Mouse (Mus musculus) monocyte, adult 5-6 weeks (primary cell): ENCODE data around the gene Cflar. TPM values are rescaled to one million over a fixed set of nuclear protein-coding genes. Genes with fewer than 3 reads are reported as not detected.
"Not testable (repeated sequence)": the region's sequence is repeated elsewhere in the genome, so short reads cannot be mapped to it uniquely, and the experiment has no call there.

Experiments
- ATAC-seq: fragments of 153-309, 156-312 bp; replicated peaks from 2 replicates; pipeline ENCODE4 v1.8.0; 2017; ENCODE audit warnings: mild to moderate bottlenecking; ENCODE audit not compliant: low TSS enrichment, insufficient number of reproducible peaks, severe bottlenecking, poor library complexity, low FRiP score
- total RNA-seq: library from RNA; stranded (forward); fragments of 200-1000, 200-491, 200-594 nt; gene quantifications from 3 replicates; pipeline ENCODE4 v1.2.3, GENCODE M21; 2017

Cflar gene
- total RNA-seq, 1 experiment from 2014 or later, result 128 TPM

GRCm38 (mm10) chr1:58762576-58762975 lies 51.3 kb downstream of the Cflar start:
- no peak for ATAC-seq

- not testable (repeated sequence) for ATAC-seq
These were observed 55.1 kb downstream of the Cflar start for GRCm38 (mm10) chr1:58766446-58766845.

GRCm38 (mm10) chr1:58769136-58769535 lies 57.8 kb downstream of the Cflar start:
- ATAC-seq, result no peak

GRCm38 (mm10) chr1:58769701-58770100 lies 58.4 kb downstream of the Cflar start:
- ATAC-seq, result no peak

- ATAC-seq, result peak; percentile 73
These were observed 58.9 kb downstream of the Cflar start for GRCm38 (mm10) chr1:58770111-58770720.

- no peak for ATAC-seq
These were observed 60.8 kb downstream of the Cflar start for GRCm38 (mm10) chr1:58772084-58772483.

- ATAC-seq, result no peak
These were observed 62.0 kb downstream of the Cflar start for GRCm38 (mm10) chr1:58773280-58773679.

GRCm38 (mm10) chr1:58773905-58774304 lies 62.6 kb downstream of the Cflar start:
- ATAC-seq, result peak; percentile 33; the same call in 1 of the 2 replicates

GRCm38 (mm10) chr1:58775361-58775760 lies 64.1 kb downstream of the Cflar start:
- ATAC-seq, result no peak

- no peak for ATAC-seq
These were observed 66.3 kb downstream of the Cflar start for GRCm38 (mm10) chr1:58777583-58777982.

- ATAC-seq, result no peak
These were observed 66.9 kb downstream of the Cflar start for GRCm38 (mm10) chr1:58778226-58778625.

- no peak for ATAC-seq
These were observed 75.0 kb downstream of the Cflar start for GRCm38 (mm10) chr1:58786276-58786675.

GRCm38 (mm10) chr1:58788410-58788809 lies 77.1 kb downstream of the Cflar start:
- ATAC-seq, result no peak

GRCm38 (mm10) chr1:58794705-58795104 lies 83.4 kb downstream of the Cflar start:
- no peak for ATAC-seq

GRCm38 (mm10) chr1:58795291-58796058 lies 84.2 kb downstream of the Cflar start, which contains the start of gene Casp8:
Casp8 (plus strand) TSS chr1:58795374.
- peak; percentile 92 for ATAC-seq

GRCm38 (mm10) chr1:58796059-58796363 lies 84.7 kb downstream of the Cflar start:
- ATAC-seq, result no peak; the same call in 1 of the 2 replicates

GRCm38 (mm10) chr1:58796853-58797252 lies 85.5 kb downstream of the Cflar start:
- ATAC-seq, result no peak

GRCm38 (mm10) chr1:58797370-58797769 lies 86.1 kb downstream of the Cflar start:
- ATAC-seq, result peak; percentile 29; the same call in 1 of the 2 replicates

GRCm38 (mm10) chr1:58798911-58799310 lies 87.6 kb downstream of the Cflar start:
- ATAC-seq, result no peak

- not testable (repeated sequence) for ATAC-seq
These were observed 89.3 kb downstream of the Cflar start for GRCm38 (mm10) chr1:58800644-58801043.
